Mouse (Mus musculus) ES-E14 (cell line): ENCODE data around the gene Slc35f5. TPM values are rescaled to one million over a fixed set of nuclear protein-coding genes. Genes with fewer than 3 reads are reported as not detected.

Experiments
- DNase-seq: peaks from one replicate; pipeline ENCODE4 v3.0.0-alpha.2; 2013; ENCODE audit warnings: low read depth, low spot score
- H3K27ac ChIP-seq: 2 replicates; pipeline ENCODE4 v1.5.1; 2012; ENCODE audit warnings: low read depth, mild to moderate bottlenecking, low read length, moderate library complexity, mixed read lengths; ENCODE audit not compliant: poor library complexity, insufficient read depth, severe bottlenecking
- H3K36me3 ChIP-seq: 2 replicates; pipeline ENCODE4 v1.6.1; 2012; ENCODE audit warnings: mild to moderate bottlenecking, low read length, moderate library complexity, mixed read lengths; ENCODE audit not compliant: control insufficient read depth, poor library complexity, insufficient read depth, severe bottlenecking
- H3K4me1 ChIP-seq, 2 experiments: fragments of 150-350 bp in 1 of 2; sonication (generic) in 1 of 2; 2 replicates each; pipeline ENCODE4 v1.6.1; 2012; ENCODE audit warnings: low read length in 2 of 2, mild to moderate bottlenecking in 1 of 2, mixed read lengths in 1 of 2; ENCODE audit not compliant: control insufficient read depth in 2 of 2, insufficient read depth in 2 of 2, poor library complexity in 1 of 2
- H3K4me3 ChIP-seq, 2 experiments: fragments of 150-350 bp in 1 of 2; sonication (generic) in 1 of 2; 2 replicates each; pipeline ENCODE4 v1.5.1; 2012; ENCODE audit warnings: low read length in 2 of 2, low read depth in 1 of 2, mild to moderate bottlenecking in 1 of 2, mixed read lengths in 1 of 2; ENCODE audit not compliant: insufficient read depth in 1 of 2, poor library complexity in 1 of 2, severe bottlenecking in 1 of 2
- H3K9ac ChIP-seq: 2 replicates; pipeline ENCODE4 v1.6.1; 2012; ENCODE audit warnings: low read depth, mild to moderate bottlenecking, low read length, mixed read lengths; ENCODE audit not compliant: poor library complexity, insufficient read depth, severe bottlenecking
- H3K9me3 ChIP-seq: fragments of 150-350 bp; sonication (generic); 2 replicates; pipeline ENCODE4 v1.6.1; 2012; ENCODE audit warnings: low read depth, mild to moderate bottlenecking, low read length; ENCODE audit not compliant: control insufficient read depth, insufficient read depth
- CHD2 ChIP-seq: IDR thresholded peaks from 2 replicates; pipeline ENCODE4 v1.6.1; 2014; ENCODE audit warnings: mild to moderate bottlenecking, low read depth, low read length, inconsistent platforms
- HCFC1 ChIP-seq: IDR thresholded peaks from 2 replicates; pipeline ENCODE4 v1.6.1; 2012; ENCODE audit warnings: low read length, inconsistent platforms, borderline replicate concordance; ENCODE audit not compliant: insufficient read depth
- MAFK ChIP-seq: IDR thresholded peaks from 2 replicates; pipeline ENCODE4 v1.6.1; 2014; ENCODE audit warnings: mild to moderate bottlenecking, low read depth, low read length, inconsistent platforms; ENCODE audit not compliant: insufficient read depth
- ZC3H11A ChIP-seq: IDR thresholded peaks from 2 replicates; pipeline ENCODE4 v1.6.1; 2012; ENCODE audit warnings: low read depth, mild to moderate bottlenecking, inconsistent platforms, low read length, borderline replicate concordance
- ZNF384 ChIP-seq: IDR thresholded peaks from 2 replicates; pipeline ENCODE4 v1.6.1; 2012; ENCODE audit warnings: low read depth, low read length, inconsistent platforms
- in situ Hi-C, 2 experiments: fragments of 600-800 bp; cut with MboI; formaldehyde crosslinking; loops; one replicate each; pipeline ENCODE4 v1.15.1; 2025; ENCODE audit warnings: low sequenced_read_pairs in 2 of 2, inconsistent platforms in 1 of 2; ENCODE audit not compliant: unreplicated experiment in 2 of 2
- total RNA-seq: library from RNA; depleted of rRNA; stranded (reverse); fragments of 300-350 nt; gene quantifications from 2 replicates; pipeline ENCODE4 v1.2.3, GENCODE M21; 2012

Gene Slc35f5
- total RNA-seq, 1 experiment: 22.2 TPM

GRCm38 (mm10) chr1:125561841-125562240, 1.4 kb downstream of the Slc35f5 start:
- H3K27ac ChIP-seq: no peak overlapping the region
- in situ Hi-C loops: no loop called here
- no peak overlapping the region for H3K9ac ChIP-seq
- no peaks in the 10 kb centered on the region for H3K36me3 ChIP-seq
- no peak for TF ChIP-seq MAFK
- no peak for TF ChIP-seq CHD2
- no peak for TF ChIP-seq ZC3H11A
- no peak for TF ChIP-seq HCFC1
- no peak for TF ChIP-seq ZNF384
- H3K4me1 ChIP-seq: peaks cover 3 to 4% of the 10 kb centered on the region in 2 experiments; a peak in 2 of 4 replicates
- H3K9me3 ChIP-seq: no peaks in the 10 kb centered on the region
- DNase-seq: no peak
- peak overlapping the region; percentile 71 to 92; a peak in 3 of 4 replicates for H3K4me3 ChIP-seq

GRCm38 (mm10) chr1:125568126-125568525, 7.7 kb downstream of the Slc35f5 start:
- no peaks in the 10 kb centered on the region for H3K4me1 ChIP-seq
- no peak overlapping the region for H3K9ac ChIP-seq
- H3K36me3 ChIP-seq: no peaks in the 10 kb centered on the region
- in situ Hi-C loops: no loop called here
- no peak overlapping the region for H3K27ac ChIP-seq
- no peak for TF ChIP-seq CHD2
- DNase-seq: no peak
- no peak overlapping the region for H3K4me3 ChIP-seq
- no peaks in the 10 kb centered on the region for H3K9me3 ChIP-seq

DNA sequence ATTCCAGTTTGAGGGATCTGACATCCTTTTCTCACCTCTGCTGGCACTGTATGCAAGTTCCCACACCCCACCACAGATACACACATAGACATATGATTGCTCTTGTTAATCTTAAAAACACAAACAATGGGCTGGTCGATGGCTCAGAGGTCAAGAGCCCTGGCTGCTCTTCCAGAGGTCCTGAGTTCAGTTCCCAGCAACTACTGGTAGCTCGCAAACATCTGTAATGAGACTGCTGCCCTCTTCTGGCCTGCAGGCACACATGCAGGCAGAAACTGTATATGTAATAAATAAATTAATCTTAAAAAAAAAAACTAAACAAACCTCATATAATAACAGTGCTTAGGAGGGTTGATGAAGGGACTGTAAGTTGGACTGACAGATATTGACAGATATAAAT, 13.8 kb downstream of the Slc35f5 start:
- Histone ChIP-seq H3K27ac (no peak overlapping the region), H3K4me3 (no peak overlapping the region), H3K4me1 (no peaks in the 10 kb centered on the region), H3K9ac (no peak overlapping the region), H3K36me3 (no peaks in the 10 kb centered on the region), H3K9me3 (no peaks in the 10 kb centered on the region)
- no peak for DNase-seq
- in situ Hi-C loops: loop anchor here in 1 of 2 experiments (10.0 kb wide), 1 partner anchor 199 kb away; no protein-coding TSS in a partner anchor
- TF ChIP-seq CHD2 (no peak), ZNF384 (peak; percentile 49; the same call in 1 of the 2 replicates), HCFC1 (no peak), MAFK (no peak), ZC3H11A (0 out of 2 replicates have a peak, but pooled peaks have one; percentile 64)

DNA sequence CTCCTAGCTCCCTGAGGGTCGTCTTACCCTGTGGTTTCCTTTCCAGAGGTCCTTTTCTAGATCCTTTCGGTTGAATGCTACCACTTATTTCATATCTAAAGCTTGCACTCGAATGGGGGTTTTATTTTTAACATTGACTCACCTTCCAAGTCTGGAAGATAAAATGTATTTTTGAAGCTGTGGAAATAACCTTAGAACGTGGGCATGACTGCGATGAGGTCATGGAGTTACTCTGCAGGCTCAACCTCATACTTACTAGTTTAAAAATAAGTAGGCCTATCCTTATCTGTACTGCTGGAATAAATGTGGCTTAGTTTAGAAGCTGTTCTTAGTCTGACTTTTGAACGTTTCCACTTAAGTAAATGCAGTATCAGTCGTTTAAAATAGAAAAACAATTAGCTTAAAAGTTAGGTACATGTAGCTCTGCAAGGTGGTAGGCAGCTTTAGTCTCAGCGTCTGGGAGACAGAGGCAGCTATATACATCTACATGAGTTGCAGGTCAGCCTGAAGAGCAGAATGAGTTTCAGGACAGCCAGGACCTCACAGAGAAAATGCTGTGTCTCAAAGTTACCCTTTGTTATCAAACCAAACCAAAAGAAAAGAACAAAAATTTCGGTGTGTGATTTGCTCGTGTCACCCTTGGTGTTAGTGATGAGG, 15.2 kb downstream of the Slc35f5 start:
- in situ Hi-C loops: loop anchor here in 1 of 2 experiments (10.0 kb wide), 1 partner anchor 201 kb away; no protein-coding TSS in a partner anchor
- H3K36me3 ChIP-seq: no peaks in the 10 kb centered on the region
- H3K4me3 ChIP-seq: no peak overlapping the region
- no peaks in the 10 kb centered on the region for H3K4me1 ChIP-seq
- no peak for TF ChIP-seq ZC3H11A
- TF ChIP-seq CHD2: no peak
- TF ChIP-seq MAFK: no peak
- no peak for TF ChIP-seq ZNF384
- TF ChIP-seq HCFC1: no peak
- H3K9me3 ChIP-seq: no peaks in the 10 kb centered on the region
- H3K9ac ChIP-seq: no peak overlapping the region
- no peak overlapping the region for H3K27ac ChIP-seq
- DNase-seq: no peak

DNA sequence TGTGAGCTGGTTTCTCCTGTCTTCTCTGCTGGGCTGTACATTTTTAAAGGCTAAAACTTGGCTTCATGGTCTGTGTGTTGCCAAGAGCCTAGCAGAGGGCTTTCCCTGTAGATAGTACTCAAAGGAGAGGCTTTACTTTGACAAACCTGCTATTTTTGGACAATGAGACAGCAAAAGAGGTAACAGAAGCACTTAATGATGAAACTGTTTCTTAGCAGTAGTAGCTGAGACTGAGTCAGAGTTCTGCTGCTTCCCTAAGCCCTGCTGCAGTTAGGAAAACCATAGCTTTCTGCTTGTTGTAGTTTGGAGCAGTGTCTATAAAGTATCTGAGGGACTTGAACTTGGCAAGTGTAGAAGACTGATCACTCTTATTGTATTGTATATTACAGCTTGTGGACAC, 16.6 kb downstream of the Slc35f5 start:
- no peak for TF ChIP-seq CHD2
- no peak for TF ChIP-seq HCFC1
- no peak for TF ChIP-seq ZNF384
- no peak for TF ChIP-seq ZC3H11A
- no peak for TF ChIP-seq MAFK
- in situ Hi-C loops: loop anchor here in 1 of 2 experiments (10.0 kb wide), 1 partner anchor 202 kb away; no protein-coding TSS in a partner anchor
- no peak overlapping the region for H3K4me3 ChIP-seq
- no peaks in the 10 kb centered on the region for H3K9me3 ChIP-seq
- H3K9ac ChIP-seq: no peak overlapping the region
- H3K27ac ChIP-seq: no peak overlapping the region
- no peak for DNase-seq
- no peaks in the 10 kb centered on the region for H3K4me1 ChIP-seq
- H3K36me3 ChIP-seq: no peaks in the 10 kb centered on the region
